Mouse (Mus musculus) ES-E14 (cell line): ENCODE data around the gene Csta1.

Experiments used
- CHD2 ChIP-seq: IDR thresholded peaks from 2 replicates; pipeline ENCODE4 v1.6.1; 2014; ENCODE audit warnings: mild to moderate bottlenecking, low read depth, low read length, inconsistent platforms
- HCFC1 ChIP-seq: IDR thresholded peaks from 2 replicates; pipeline ENCODE4 v1.6.1; 2012; ENCODE audit warnings: low read length, inconsistent platforms, borderline replicate concordance; ENCODE audit not compliant: insufficient read depth
- MAFK ChIP-seq: IDR thresholded peaks from 2 replicates; pipeline ENCODE4 v1.6.1; 2014; ENCODE audit warnings: mild to moderate bottlenecking, low read depth, low read length, inconsistent platforms; ENCODE audit not compliant: insufficient read depth
- ZC3H11A ChIP-seq: IDR thresholded peaks from 2 replicates; pipeline ENCODE4 v1.6.1; 2012; ENCODE audit warnings: low read depth, mild to moderate bottlenecking, inconsistent platforms, low read length, borderline replicate concordance

GRCm38 (mm10) chr16:36102211-36102610 lies 28.8 kb downstream of the Csta1 start:
- TF ChIP-seq HCFC1 (no peak), ZC3H11A (no peak), CHD2 (no peak), MAFK (no peak)
